Mouse (Mus musculus): ENCODE measurements around the gene Prr5. TPM values are rescaled to one million over a fixed set of nuclear protein-coding genes. Genes with fewer than 3 reads are reported as not detected.
A peak's percentile ranks its signal among the peaks of the same experiment; 100 is the strongest.

The Prr5 gene
- polyA plus RNA-seq, 1 experiment from 2014 or later = 19.9 TPM

GRCm38 (mm10) chr15:84680545-84681454, 11.4 kb downstream of the Prr5 start:
- Histone ChIP-seq H3K4me1 (ENCODE audit: control insufficient read depth, insufficient read depth, low read length) (peaks cover 33% of the 10 kb centered on the region), H3K4me3 (ENCODE audit: low read depth, low read length) (peak overlapping the region; percentile 68), H3K27ac (ENCODE audit: low read depth, low read length) (peak overlapping the region; percentile 67), H3K36me3 (ENCODE audit: control insufficient read depth, insufficient read depth, low read length) (no peaks in the 10 kb centered on the region), H3K9me3 (replicated peaks; ENCODE audit: control insufficient read depth, low read length) (no peaks in the 10 kb centered on the region; the same call in 1 of the 2 replicates), H3K27me3 (ENCODE audit: control insufficient read depth, insufficient read depth, low read length) (no peaks in the 10 kb centered on the region), H3K4me2 (peak overlapping the region; percentile 82), H3K9ac (ENCODE audit: low read depth, low read length) (peak overlapping the region; percentile 82)
- WGBS (ENCODE audit: insufficient replicate concordance) = 1% methylated on average over 55 of the region's 77 CpGs
- ATAC-seq (replicated peaks; ENCODE audit: insufficient number of reproducible peaks, low FRiP score, low TSS enrichment) = peak; percentile 60

- Histone ChIP-seq H3K9ac (ENCODE audit: low read depth, low read length) (peak overlapping the region; percentile 82), H3K4me2 (peak overlapping the region; percentile 82), H3K4me3 (ENCODE audit: low read depth, low read length) (peak overlapping the region; percentile 68), H3K9me3 (replicated peaks; ENCODE audit: control insufficient read depth, low read length) (no peaks in the 10 kb centered on the region; the same call in 1 of the 2 replicates), H3K36me3 (ENCODE audit: control insufficient read depth, insufficient read depth, low read length) (no peaks in the 10 kb centered on the region; the same call in 1 of the 2 replicates), H3K27ac (ENCODE audit: low read depth, low read length) (peak overlapping the region; percentile 67), H3K27me3 (ENCODE audit: control insufficient read depth, insufficient read depth, low read length) (no peaks in the 10 kb centered on the region), H3K4me1 (ENCODE audit: control insufficient read depth, insufficient read depth, low read length) (peaks cover 33% of the 10 kb centered on the region)
- peak; percentile 66 for ATAC-seq (replicated peaks; ENCODE audit: insufficient number of reproducible peaks, low FRiP score, low TSS enrichment)
- WGBS (ENCODE audit: insufficient replicate concordance) = 2% methylated on average over 28 of the region's 31 CpGs
Observed at GRCm38 (mm10) chr15:84681455-84682193, 12.2 kb downstream of the Prr5 start.

DNA sequence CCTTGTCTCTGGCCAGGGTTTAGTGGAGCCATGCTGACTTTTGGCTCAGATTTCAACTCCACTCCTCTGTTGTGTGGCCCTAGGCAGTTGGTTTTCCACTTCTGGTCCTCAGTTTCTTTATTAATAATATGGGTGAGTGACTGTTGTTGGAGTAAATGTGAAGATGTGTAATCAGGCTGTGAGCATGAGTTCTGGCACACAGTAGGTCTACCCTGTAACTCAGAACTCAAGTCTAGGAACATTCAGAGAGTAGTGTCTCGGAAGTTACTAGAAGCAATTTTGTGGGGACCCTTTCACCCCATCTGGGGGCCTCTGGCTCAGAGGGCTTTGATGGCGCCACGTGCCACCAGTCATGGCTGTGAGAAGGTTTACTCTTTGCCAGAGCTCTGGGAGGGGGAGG, 12.8 kb downstream of the Prr5 start:
- no peaks in the 10 kb centered on the region; the same call in 1 of the 2 replicates for H3K36me3 ChIP-seq (ENCODE audit: control insufficient read depth, insufficient read depth, low read length)
- 74% methylated on average over 3 of the region's 3 CpGs for WGBS (ENCODE audit: insufficient replicate concordance)
- no peak overlapping the region; the same call in 1 of the 2 replicates for H3K27ac ChIP-seq (ENCODE audit: low read depth, low read length)
- peak overlapping the region; percentile 68 for H3K4me3 ChIP-seq (ENCODE audit: low read depth, low read length)
- no peaks in the 10 kb centered on the region; the same call in 1 of the 2 replicates for H3K9me3 ChIP-seq (replicated peaks; ENCODE audit: control insufficient read depth, low read length)
- H3K27me3 ChIP-seq (ENCODE audit: control insufficient read depth, insufficient read depth, low read length) = no peaks in the 10 kb centered on the region
- H3K4me2 ChIP-seq = peak overlapping the region; percentile 82
- H3K4me1 ChIP-seq (ENCODE audit: control insufficient read depth, insufficient read depth, low read length) = peaks cover 39% of the 10 kb centered on the region
- peak overlapping the region; percentile 82; the same call in 1 of the 2 replicates for H3K9ac ChIP-seq (ENCODE audit: low read depth, low read length)
- no peak for ATAC-seq (replicated peaks; ENCODE audit: insufficient number of reproducible peaks, low FRiP score, low TSS enrichment)

DNA sequence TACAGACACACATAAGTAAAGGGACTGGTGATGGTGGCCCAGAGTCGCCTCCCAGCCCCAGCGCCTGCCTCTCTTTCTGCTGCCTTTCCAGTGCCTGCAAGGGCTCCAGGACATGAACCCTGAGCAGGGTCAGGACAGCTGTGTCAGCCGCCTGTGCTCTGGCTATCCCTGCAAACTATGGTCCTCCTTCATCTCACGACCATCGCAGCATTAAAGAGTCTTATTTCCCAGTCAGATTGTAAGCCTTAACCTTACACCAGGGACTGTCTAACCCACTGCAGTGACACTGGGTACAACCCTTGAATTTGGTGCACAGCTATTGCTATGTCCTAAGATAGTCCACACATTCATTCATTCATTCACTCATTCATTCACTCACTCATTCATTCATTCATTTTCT, 13.4 kb downstream of the Prr5 start:
- Histone ChIP-seq H3K27me3 (ENCODE audit: control insufficient read depth, insufficient read depth, low read length) (no peaks in the 10 kb centered on the region), H3K36me3 (ENCODE audit: control insufficient read depth, insufficient read depth, low read length) (no peaks in the 10 kb centered on the region; the same call in 1 of the 2 replicates), H3K9ac (ENCODE audit: low read depth, low read length) (no peak overlapping the region), H3K9me3 (replicated peaks; ENCODE audit: control insufficient read depth, low read length) (no peaks in the 10 kb centered on the region; the same call in 1 of the 2 replicates), H3K4me1 (ENCODE audit: control insufficient read depth, insufficient read depth, low read length) (peaks cover 45% of the 10 kb centered on the region), H3K4me3 (ENCODE audit: low read depth, low read length) (no peak overlapping the region), H3K27ac (ENCODE audit: low read depth, low read length) (no peak overlapping the region), H3K4me2 (peak overlapping the region; percentile 82)
- ATAC-seq (replicated peaks; ENCODE audit: insufficient number of reproducible peaks, low FRiP score, low TSS enrichment) = no peak
- WGBS (ENCODE audit: insufficient replicate concordance) = 76% methylated on average over 5 of the region's 5 CpGs

GRCm38 (mm10) chr15:84684520-84684919, 15.1 kb downstream of the Prr5 start:
- Histone ChIP-seq H3K4me1 (ENCODE audit: control insufficient read depth, insufficient read depth, low read length) (peaks cover 51% of the 10 kb centered on the region), H3K9me3 (replicated peaks; ENCODE audit: control insufficient read depth, low read length) (no peaks in the 10 kb centered on the region), H3K4me3 (ENCODE audit: low read depth, low read length) (no peak overlapping the region), H3K4me2 (no peak overlapping the region), H3K27me3 (ENCODE audit: control insufficient read depth, insufficient read depth, low read length) (no peaks in the 10 kb centered on the region), H3K9ac (ENCODE audit: low read depth, low read length) (no peak overlapping the region), H3K36me3 (ENCODE audit: control insufficient read depth, insufficient read depth, low read length) (peaks cover 4% of the 10 kb centered on the region), H3K27ac (ENCODE audit: low read depth, low read length) (no peak overlapping the region)
- WGBS (ENCODE audit: insufficient replicate concordance) = 75% methylated on average over 5 of the region's 5 CpGs
- ATAC-seq (replicated peaks; ENCODE audit: insufficient number of reproducible peaks, low FRiP score, low TSS enrichment) = no peak

GRCm38 (mm10) chr15:84685417-84685816, 16.0 kb downstream of the Prr5 start:
- WGBS (ENCODE audit: insufficient replicate concordance) = 49% methylated on average over 3 of the region's 3 CpGs
- ATAC-seq (replicated peaks; ENCODE audit: insufficient number of reproducible peaks, low FRiP score, low TSS enrichment) = no peak
- peaks cover 10% of the 10 kb centered on the region for H3K36me3 ChIP-seq (ENCODE audit: control insufficient read depth, insufficient read depth, low read length)
- H3K4me2 ChIP-seq = no peak overlapping the region
- H3K27me3 ChIP-seq (ENCODE audit: control insufficient read depth, insufficient read depth, low read length) = no peaks in the 10 kb centered on the region
- H3K9ac ChIP-seq (ENCODE audit: low read depth, low read length) = no peak overlapping the region
- H3K27ac ChIP-seq (ENCODE audit: low read depth, low read length) = no peak overlapping the region
- no peak overlapping the region for H3K4me3 ChIP-seq (ENCODE audit: low read depth, low read length)
- peaks cover 48% of the 10 kb centered on the region for H3K4me1 ChIP-seq (ENCODE audit: control insufficient read depth, insufficient read depth, low read length)
- H3K9me3 ChIP-seq (replicated peaks; ENCODE audit: control insufficient read depth, low read length) = no peaks in the 10 kb centered on the region

DNA sequence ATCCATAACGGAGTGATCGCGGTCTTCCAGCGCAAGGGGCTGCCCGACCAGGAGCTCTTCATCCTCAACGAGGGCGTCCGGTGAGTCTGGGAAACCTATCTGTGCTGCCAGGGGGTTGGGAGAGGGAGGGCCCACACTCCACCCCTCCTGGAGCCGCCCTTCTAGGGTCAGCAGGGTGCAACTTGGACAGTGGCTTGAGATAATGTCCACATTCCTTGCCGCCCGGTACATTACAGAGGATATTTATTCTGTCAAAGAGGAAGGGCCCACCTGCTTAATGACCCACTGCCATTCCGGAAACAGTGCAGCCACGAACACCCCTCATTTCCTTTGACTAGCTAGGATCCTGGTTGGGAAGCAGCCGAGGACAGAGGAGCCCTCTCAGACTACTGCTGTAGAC, 18.5 kb downstream of the Prr5 start:
- 46% methylated on average over 14 of the region's 14 CpGs for WGBS (ENCODE audit: insufficient replicate concordance)
- Histone ChIP-seq H3K9ac (ENCODE audit: low read depth, low read length) (no peak overlapping the region), H3K27ac (ENCODE audit: low read depth, low read length) (peak overlapping the region; percentile 22; the same call in 1 of the 2 replicates), H3K4me1 (ENCODE audit: control insufficient read depth, insufficient read depth, low read length) (peaks cover 38% of the 10 kb centered on the region), H3K4me2 (no peak overlapping the region), H3K4me3 (ENCODE audit: low read depth, low read length) (no peak overlapping the region), H3K9me3 (replicated peaks; ENCODE audit: control insufficient read depth, low read length) (no peaks in the 10 kb centered on the region), H3K36me3 (ENCODE audit: control insufficient read depth, insufficient read depth, low read length) (peaks cover 17% of the 10 kb centered on the region), H3K27me3 (ENCODE audit: control insufficient read depth, insufficient read depth, low read length) (no peaks in the 10 kb centered on the region)
- no peak; the same call in 1 of the 2 replicates for ATAC-seq (replicated peaks; ENCODE audit: insufficient number of reproducible peaks, low FRiP score, low TSS enrichment)

- peaks cover 31% of the 10 kb centered on the region for H3K4me1 ChIP-seq (ENCODE audit: control insufficient read depth, insufficient read depth, low read length)
- no peaks in the 10 kb centered on the region for H3K27me3 ChIP-seq (ENCODE audit: control insufficient read depth, insufficient read depth, low read length)
- ATAC-seq (replicated peaks; ENCODE audit: insufficient number of reproducible peaks, low FRiP score, low TSS enrichment) = no peak
- no peak overlapping the region for H3K9ac ChIP-seq (ENCODE audit: low read depth, low read length)
- no peak overlapping the region for H3K27ac ChIP-seq (ENCODE audit: low read depth, low read length)
- no peak overlapping the region for H3K4me3 ChIP-seq (ENCODE audit: low read depth, low read length)
- no peaks in the 10 kb centered on the region for H3K9me3 ChIP-seq (replicated peaks; ENCODE audit: control insufficient read depth, low read length)
- 87% methylated on average over 6 of the region's 6 CpGs for WGBS (ENCODE audit: insufficient replicate concordance)
- peaks cover 23% of the 10 kb centered on the region for H3K36me3 ChIP-seq (ENCODE audit: control insufficient read depth, insufficient read depth, low read length)
- H3K4me2 ChIP-seq = no peak overlapping the region
Observed at GRCm38 (mm10) chr15:84689356-84689755, 19.9 kb downstream of the Prr5 start.
